Mouse (Mus musculus) forebrain, embryonic 12.5 days (tissue): ENCODE results near the gene Pigv. TPM values are rescaled to one million over a fixed set of nuclear protein-coding genes. Genes with fewer than 3 reads are reported as not detected.

ENCODE experiments used
- ATAC-seq: fragments of 200-750 bp; cut with Nextera tagmentation; 2 replicates; pipeline ENCODE4 v1.8.0; 2017; ENCODE audit warnings: moderate TSS enrichment; ENCODE audit not compliant: low FRiP score
- H3K27ac ChIP-seq: fragments of 300-500 bp; sonication (generic); 2 replicates; pipeline ENCODE4 v1.5.1; 2016; ENCODE audit warnings: mild to moderate bottlenecking
- H3K27me3 ChIP-seq: fragments of 300-500 bp; sonication (generic); 2 replicates; pipeline ENCODE4 v1.6.1; 2016; ENCODE audit warnings: mild to moderate bottlenecking
- H3K36me3 ChIP-seq: fragments of 300-500 bp; sonication (generic); replicated peaks from 2 replicates; pipeline ENCODE4 v1.6.1; 2016; ENCODE audit warnings: mild to moderate bottlenecking
- H3K4me1 ChIP-seq: fragments of 300-500 bp; sonication (generic); 2 replicates; pipeline ENCODE4 v1.6.1; 2016
- H3K4me2 ChIP-seq: fragments of 300-500 bp; sonication (generic); 2 replicates; pipeline ENCODE4 v1.6.1; 2016; ENCODE audit warnings: mild to moderate bottlenecking, moderate library complexity
- H3K4me3 ChIP-seq: fragments of 300-500 bp; sonication (generic); replicated peaks from 2 replicates; pipeline ENCODE4 v1.5.1; 2016; ENCODE audit warnings: mild to moderate bottlenecking
- H3K9ac ChIP-seq: fragments of 300-500 bp; sonication (generic); 2 replicates; pipeline ENCODE4 v1.6.1; 2016; ENCODE audit warnings: mild to moderate bottlenecking
- H3K9me3 ChIP-seq: fragments of 300-500 bp; sonication (generic); 2 replicates; pipeline ENCODE4 v1.6.1; 2016
- WGBS: fragments of 180-500 bp; shearing (Covaris S2); methylation state at CpG from one replicate; pipeline ENCODE4 v1.1.7; 2016; 5-methylcytosine and 5-hydroxymethylcytosine counted together
- polyA plus RNA-seq: library from polyadenylated mRNA; unstranded; fragments of >200 nt; fragmentation: Nextera tagmentation; extraction: Ambion mirVana; gene quantifications from 2 replicates; pipeline ENCODE4 v1.2.1, GENCODE M21; 2016

Pigv gene
- polyA plus RNA-seq, 1 experiment from 2014 or later = 17.3 TPM

- no peak overlapping the region for H3K4me2 ChIP-seq
Observed at GRCm38 (mm10) chr4:133669652-133670210, 2.7 kb downstream of the Pigv start.

GRCm38 (mm10) chr4:133668537-133668936 is 3.9 kb downstream of the Pigv start:
- H3K27ac ChIP-seq = no peak overlapping the region
- H3K9me3 ChIP-seq = no peaks in the 10 kb centered on the region
- no peak overlapping the region; the same call in 1 of the 2 replicates for H3K9ac ChIP-seq
- no peaks in the 10 kb centered on the region for H3K27me3 ChIP-seq
- H3K4me1 ChIP-seq = peaks cover 24% of the 10 kb centered on the region
- H3K36me3 ChIP-seq = peaks cover 19% of the 10 kb centered on the region
- ATAC-seq = no peak
- 81% methylated on average over 3 of the region's 3 CpGs for WGBS
- H3K4me3 ChIP-seq = no peak overlapping the region
- H3K4me2 ChIP-seq = no peak overlapping the region

More at GRCm38 (mm10) chr4:133669652-133670210, 2.7 kb downstream of the Pigv start:
- H3K9me3 ChIP-seq = no peaks in the 10 kb centered on the region
- H3K4me1 ChIP-seq = peaks cover 34% of the 10 kb centered on the region
- H3K27me3 ChIP-seq = no peaks in the 10 kb centered on the region
- no peak overlapping the region for H3K27ac ChIP-seq
- no peak for ATAC-seq
- H3K4me3 ChIP-seq = no peak overlapping the region
- WGBS = 74% methylated on average over 6 of the region's 6 CpGs
- H3K36me3 ChIP-seq = peaks cover 15% of the 10 kb centered on the region
- H3K9ac ChIP-seq = no peak overlapping the region; the same call in 1 of the 2 replicates

GRCm38 (mm10) chr4:133666199-133666598 is 6.2 kb downstream of the Pigv start:
- Histone ChIP-seq H3K4me3 (no peak overlapping the region), H3K9ac (no peak overlapping the region), H3K9me3 (no peaks in the 10 kb centered on the region), H3K4me1 (peaks cover 9% of the 10 kb centered on the region), H3K27me3 (no peaks in the 10 kb centered on the region), H3K36me3 (peaks cover 28% of the 10 kb centered on the region), H3K27ac (no peak overlapping the region), H3K4me2 (no peak overlapping the region)
- ATAC-seq = no peak
- WGBS = 94% methylated on average over 6 of the region's 6 CpGs

GRCm38 (mm10) chr4:133665118-133665517 is 7.3 kb downstream of the Pigv start:
- H3K27me3 ChIP-seq = no peaks in the 10 kb centered on the region
- H3K4me1 ChIP-seq = peaks cover 7% of the 10 kb centered on the region
- H3K36me3 ChIP-seq = peaks cover 28% of the 10 kb centered on the region
- H3K9me3 ChIP-seq = no peaks in the 10 kb centered on the region
- H3K27ac ChIP-seq = no peak overlapping the region
- H3K9ac ChIP-seq = no peak overlapping the region
- H3K4me3 ChIP-seq = no peak overlapping the region
- no peak for ATAC-seq
- H3K4me2 ChIP-seq = no peak overlapping the region
- WGBS = 56% methylated on average over 11 of the region's 11 CpGs

GRCm38 (mm10) chr4:133662945-133663344 is 9.5 kb downstream of the Pigv start:
- Histone ChIP-seq H3K9me3 (no peaks in the 10 kb centered on the region), H3K4me3 (no peak overlapping the region), H3K27ac (no peak overlapping the region), H3K4me1 (peaks cover 21% of the 10 kb centered on the region), H3K9ac (no peak overlapping the region), H3K36me3 (peaks cover 20% of the 10 kb centered on the region), H3K27me3 (no peaks in the 10 kb centered on the region), H3K4me2 (no peak overlapping the region)
- ATAC-seq = no peak
- 91% methylated on average over 8 of the region's 8 CpGs for WGBS

- H3K9me3 ChIP-seq = no peaks in the 10 kb centered on the region
- WGBS = 92% methylated on average over 8 of the region's 8 CpGs
- no peaks in the 10 kb centered on the region for H3K27me3 ChIP-seq
- no peak overlapping the region for H3K4me3 ChIP-seq
- ATAC-seq = no peak
- H3K4me2 ChIP-seq = no peak overlapping the region
- H3K27ac ChIP-seq = no peak overlapping the region
- H3K4me1 ChIP-seq = peaks cover 21% of the 10 kb centered on the region
- H3K9ac ChIP-seq = no peak overlapping the region
- peaks cover 15% of the 10 kb centered on the region for H3K36me3 ChIP-seq
Observed at GRCm38 (mm10) chr4:133662421-133662820, 10.0 kb downstream of the Pigv start.

GRCm38 (mm10) chr4:133660193-133661155 is 12.0 kb downstream of the Pigv start:
- Histone ChIP-seq H3K36me3 (peaks cover 15% of the 10 kb centered on the region), H3K27ac (peak overlapping the region; percentile 71), H3K4me2 (peak overlapping the region; percentile 32), H3K27me3 (no peaks in the 10 kb centered on the region), H3K4me1 (peaks cover 24% of the 10 kb centered on the region), H3K9me3 (no peaks in the 10 kb centered on the region), H3K9ac (no peak overlapping the region), H3K4me3 (no peak overlapping the region)
- WGBS = 20% methylated on average over 10 of the region's 10 CpGs
- ATAC-seq = no peak

GRCm38 (mm10) chr4:133659497-133660192 is 12.8 kb downstream of the Pigv start:
- Histone ChIP-seq H3K27ac (peak overlapping the region; percentile 71), H3K9me3 (no peaks in the 10 kb centered on the region), H3K9ac (no peak overlapping the region), H3K36me3 (peaks cover 12% of the 10 kb centered on the region), H3K4me1 (peaks cover 24% of the 10 kb centered on the region), H3K27me3 (no peaks in the 10 kb centered on the region), H3K4me2 (peak overlapping the region; percentile 32), H3K4me3 (no peak overlapping the region)
- WGBS = 14% methylated on average over 15 of the region's 15 CpGs
- no peak for ATAC-seq

- Histone ChIP-seq H3K27ac (no peak overlapping the region), H3K4me2 (no peak overlapping the region), H3K36me3 (peaks cover 9% of the 10 kb centered on the region), H3K9ac (no peak overlapping the region), H3K4me1 (peaks cover 24% of the 10 kb centered on the region), H3K9me3 (no peaks in the 10 kb centered on the region), H3K4me3 (no peak overlapping the region), H3K27me3 (no peaks in the 10 kb centered on the region)
- WGBS = 27% methylated on average over 2 of the region's 2 CpGs
- ATAC-seq = no peak
Observed at GRCm38 (mm10) chr4:133658729-133659128, 13.7 kb downstream of the Pigv start.

GRCm38 (mm10) chr4:133657829-133658458 is 14.5 kb downstream of the Pigv start:
- Histone ChIP-seq H3K9ac (no peak overlapping the region), H3K27me3 (no peaks in the 10 kb centered on the region), H3K36me3 (peaks cover 9% of the 10 kb centered on the region), H3K4me1 (peaks cover 24% of the 10 kb centered on the region), H3K27ac (no peak overlapping the region), H3K4me3 (no peak overlapping the region), H3K9me3 (no peaks in the 10 kb centered on the region), H3K4me2 (no peak overlapping the region)
- WGBS = 52% methylated on average over 5 of the region's 5 CpGs
- no peak for ATAC-seq

- H3K9ac ChIP-seq = no peak overlapping the region
- no peak for ATAC-seq
- no peaks in the 10 kb centered on the region for H3K27me3 ChIP-seq
- 24% methylated on average over 4 of the region's 4 CpGs for WGBS
- H3K36me3 ChIP-seq = peaks cover 2% of the 10 kb centered on the region
- H3K9me3 ChIP-seq = no peaks in the 10 kb centered on the region
- H3K4me3 ChIP-seq = no peak overlapping the region
- no peak overlapping the region for H3K4me2 ChIP-seq
- H3K4me1 ChIP-seq = peaks cover 24% of the 10 kb centered on the region
- H3K27ac ChIP-seq = no peak overlapping the region
Observed at GRCm38 (mm10) chr4:133656997-133657396, 15.4 kb downstream of the Pigv start.

GRCm38 (mm10) chr4:133656294-133656693 is 16.2 kb downstream of the Pigv start:
- Histone ChIP-seq H3K27ac (no peak overlapping the region), H3K4me3 (no peak overlapping the region), H3K9me3 (no peaks in the 10 kb centered on the region), H3K36me3 (no peaks in the 10 kb centered on the region), H3K27me3 (no peaks in the 10 kb centered on the region), H3K9ac (no peak overlapping the region), H3K4me1 (peaks cover 24% of the 10 kb centered on the region), H3K4me2 (no peak overlapping the region)
- WGBS = 52% methylated on average over 4 of the region's 4 CpGs
- no peak for ATAC-seq
